Mouse (Mus musculus): ENCODE measurements around the gene Wdr27.

Wdr27 gene

GRCm38 (mm10) chr17:14826715-14827295 is 116.2 kb downstream of the Wdr27 start:
- no peak for DNase-seq (ENCODE audit: low read depth, low spot score)

- DNase-seq (ENCODE audit: low read depth, low spot score) = no peak
Observed at GRCm38 (mm10) chr17:14824938-14825337, 118.0 kb downstream of the Wdr27 start.

GRCm38 (mm10) chr17:14817975-14818374 is 125.0 kb downstream of the Wdr27 start:
- DNase-seq (ENCODE audit: low read depth, low spot score) = peak; percentile 62

GRCm38 (mm10) chr17:14816107-14816506 is 126.9 kb downstream of the Wdr27 start:
- DNase-seq (ENCODE audit: low read depth, low spot score) = no peak

- no peak for DNase-seq (ENCODE audit: low read depth, low spot score)
Observed at GRCm38 (mm10) chr17:14815304-14815703, 127.7 kb downstream of the Wdr27 start.

GRCm38 (mm10) chr17:14812631-14813030 is 130.3 kb downstream of the Wdr27 start:
- no peak for DNase-seq (ENCODE audit: low read depth, low spot score)

GRCm38 (mm10) chr17:14812033-14812432 is 130.9 kb downstream of the Wdr27 start:
- DNase-seq (ENCODE audit: low read depth, low spot score) = no peak

GRCm38 (mm10) chr17:14806808-14807207 is 136.2 kb downstream of the Wdr27 start:
- no peak for DNase-seq (ENCODE audit: low read depth, low spot score)

- no peak for DNase-seq (ENCODE audit: low read depth, low spot score)
Observed at GRCm38 (mm10) chr17:14799243-14799642, 143.7 kb downstream of the Wdr27 start.

GRCm38 (mm10) chr17:14795074-14795473 is 147.9 kb downstream of the Wdr27 start:
- DNase-seq (ENCODE audit: low read depth, low spot score) = no peak

GRCm38 (mm10) chr17:14779356-14779755 is 163.6 kb downstream of the Wdr27 start:
- no peak for DNase-seq (ENCODE audit: low read depth, low spot score)

GRCm38 (mm10) chr17:14771339-14771738 is 171.6 kb downstream of the Wdr27 start:
- no peak for DNase-seq (ENCODE audit: low read depth, low spot score)

- DNase-seq (ENCODE audit: low read depth, low spot score) = no peak
Observed at GRCm38 (mm10) chr17:14770377-14770776, 172.6 kb downstream of the Wdr27 start.

Measured in WW6 (cell line).